Mouse (Mus musculus) testis, adult 10 weeks (tissue): ENCODE results near the gene Cenpu. TPM values are rescaled to one million over a fixed set of nuclear protein-coding genes. Genes with fewer than 3 reads are reported as not detected.

ENCODE experiments used
- polyA plus RNA-seq: library from polyadenylated mRNA; stranded (reverse); fragments of 350-450 nt; fragmentation: Illumina TruSeq; extraction: RNeasy Lipid Tissue Mini Kit (QIAGEN cat#74804); gene quantifications from one replicate; pipeline ENCODE4 v1.2.3, GENCODE M21; 2014; ENCODE audit warnings: low read depth, low replicate concordance

Gene Cenpu
- 378 TPM for polyA plus RNA-seq

DNA sequence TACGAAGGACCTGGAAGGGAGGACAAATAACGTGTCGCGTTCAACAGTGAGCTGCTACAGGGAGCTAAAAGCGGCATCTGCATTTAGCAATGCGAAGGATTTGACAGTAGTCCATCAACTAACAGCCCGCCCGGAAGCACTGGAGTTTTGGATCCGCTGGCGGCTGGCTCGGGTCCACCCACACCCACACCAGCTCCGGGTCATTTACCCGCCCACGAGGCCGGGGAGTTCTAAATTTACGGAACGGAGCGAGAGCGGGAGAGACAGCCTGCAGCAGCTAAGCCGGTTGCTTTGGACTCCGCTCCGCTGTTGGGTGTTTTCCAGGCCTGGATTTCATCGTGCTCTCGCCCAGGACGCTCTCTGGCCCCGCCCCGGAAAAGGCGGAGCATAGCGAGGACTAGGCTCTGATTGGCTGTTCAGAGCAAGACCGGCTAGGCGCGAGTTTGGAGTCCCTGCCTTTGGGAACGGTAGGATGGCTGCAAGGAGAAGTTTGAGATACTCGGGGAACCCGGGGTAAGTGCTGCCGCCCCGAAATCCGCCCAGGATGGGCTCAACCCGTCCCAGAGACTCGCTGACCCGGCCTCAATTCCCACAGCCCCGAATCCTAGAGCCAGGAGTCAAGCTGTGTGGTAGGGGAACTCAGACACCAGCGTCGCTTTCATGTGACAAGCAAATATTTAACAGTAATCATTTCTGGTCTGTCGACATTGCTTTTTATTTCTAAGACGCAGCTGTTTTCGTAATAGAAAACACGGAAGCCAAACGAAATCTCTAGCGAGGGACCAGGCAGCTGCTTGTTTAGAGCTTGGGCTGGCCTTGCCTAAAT lies at the start of gene Cenpu:
Gene Cenpu, plus strand, starts transcription at position 414 of the 826 bp plus-strand sequence.

DNA sequence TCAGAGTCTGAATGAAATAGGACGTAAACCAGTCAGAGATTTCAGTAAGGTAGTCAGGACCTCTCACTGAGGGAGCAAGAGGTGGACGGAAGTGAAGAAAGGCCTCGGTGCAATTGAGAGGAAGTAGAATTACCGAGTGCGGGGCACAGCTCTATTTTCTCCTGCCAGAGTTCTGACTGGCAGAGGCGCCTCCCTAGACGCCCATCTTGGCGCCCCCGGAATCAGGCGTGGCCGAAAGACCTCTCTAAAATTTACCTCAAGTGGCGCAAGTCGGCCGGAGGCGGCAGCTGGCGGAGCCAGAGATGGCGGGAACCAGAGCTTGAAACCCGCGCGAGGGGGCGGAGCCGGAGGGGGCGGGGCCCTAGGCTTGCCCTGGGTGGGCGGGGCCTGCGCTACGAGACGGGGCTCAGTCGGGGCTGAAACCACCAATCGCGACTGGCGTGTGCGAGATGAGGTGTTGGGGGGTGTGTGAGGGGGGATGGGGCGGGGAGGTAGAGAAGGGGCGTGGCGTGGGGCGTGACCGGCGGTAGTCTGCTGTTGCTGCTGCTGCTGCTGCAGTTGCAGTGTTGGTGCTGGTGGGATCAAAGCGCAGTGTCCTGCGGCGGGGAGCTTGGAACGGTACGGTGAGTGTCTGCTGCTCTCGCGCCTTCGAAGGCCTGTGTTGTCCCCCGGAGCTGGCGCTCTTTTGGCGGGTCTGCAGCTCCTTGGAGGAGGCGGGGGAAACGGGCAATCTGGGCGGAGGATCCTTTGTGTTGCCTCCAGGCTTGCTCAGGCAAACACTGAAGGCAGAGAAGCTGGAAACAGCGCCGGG lies 65.3 kb downstream of the Cenpu start, which contains the start of the genes Primpol and Casp3:
Gene Primpol, minus strand, starts transcription at position 334 of the 811 bp plus-strand sequence.
Gene Casp3, plus strand, starts transcription at position 413 of the 811 bp plus-strand sequence.

Other genes with a start within 250 kb of the Cenpu start
- 968 TPM for gene Acsl1, start 81.0 kb upstream of the Cenpu start, polyA plus RNA-seq
- gene Primpol, start 65.2 kb downstream of the Cenpu start, polyA plus RNA-seq: 13.5 TPM
- gene Casp3, start 65.3 kb downstream of the Cenpu start, polyA plus RNA-seq: 4.8 TPM
- gene Irf2, start 187.7 kb downstream of the Cenpu start, polyA plus RNA-seq: 18.5 TPM